Mouse (Mus musculus): ENCODE measurements at regions not wholly inside any gene's neighbourhood (a gene's known extent, or its start where the extent isn't known, plus 50 kb on each side); places are given as distances from the start of the nearest gene placed in this dataset.

- no peak for TF ChIP-seq POLR2A (IDR thresholded peaks at IDR 0.05; ENCODE audit: low read depth, low read length)
- TF ChIP-seq CTCF (IDR thresholded peaks at IDR 0.05; ENCODE audit: extremely low read depth, insufficient read depth, insufficient read length, insufficient replicate concordance) = no peak
Measured at GRCm38 (mm10) chr1:112456047-112456446, 591.3 kb upstream of the Dsel start.
